Mouse (Mus musculus) stomach, postnatal 0 days (tissue): ENCODE results near the gene Slc27a3.

Source experiments
- CTCF ChIP-seq: IDR thresholded peaks from 2 replicates; pipeline ENCODE4 v1.5.1; 2016; ENCODE audit warnings: antibody characterized with exemption, low read depth, mild to moderate bottlenecking, moderate library complexity
- EP300 ChIP-seq: optimal IDR thresholded peaks from 2 replicates; pipeline ENCODE3; 2016; ENCODE audit warnings: antibody characterized with exemption

DNA sequence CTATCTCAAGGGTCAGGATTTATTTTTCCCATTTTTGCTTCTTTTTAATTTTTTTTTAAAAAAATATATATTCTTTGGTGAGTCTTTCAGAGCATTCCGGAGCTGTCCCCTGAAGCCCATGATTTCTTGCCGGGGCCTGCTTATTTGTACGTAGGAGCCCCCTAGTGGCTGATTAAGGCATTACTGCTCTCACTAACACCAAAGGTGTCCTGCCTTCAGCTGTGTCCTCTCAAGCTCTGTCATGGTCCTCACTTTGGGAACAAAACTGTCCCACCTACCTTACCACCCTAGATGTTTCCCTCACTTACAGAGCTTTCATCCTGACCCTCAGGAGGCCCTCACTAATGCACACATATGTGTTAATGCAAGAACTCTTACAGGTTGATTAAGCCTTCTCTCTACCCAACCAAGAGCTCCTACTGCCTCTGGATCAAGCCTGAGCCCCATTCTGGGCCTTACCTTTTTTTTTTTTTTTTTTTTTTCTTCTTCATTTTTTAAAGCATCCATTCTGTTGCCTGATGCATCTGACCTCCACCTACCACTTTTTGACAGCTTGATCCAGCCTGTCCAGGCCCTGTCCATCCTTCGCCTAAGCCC, 16.2 kb downstream of the Slc27a3 start:
- TF ChIP-seq EP300 (no peak), CTCF (peak; percentile 88)
